23 mouse cellular contexts compared by ENCODE assay signal in genomic region chr19:59954936-59955335, GRCm38 (mm10). TPM values are rescaled to one million over a fixed set of nuclear protein-coding genes. Genes with fewer than 3 reads are reported as not detected.
A peak's percentile ranks its signal among the peaks of the same experiment; 100 is the strongest.
DNase-seq lines count a peak whose midpoint lies in the region; ATAC-seq lines count a peak whose summit lies in the region.
"Had no signal": no experiment of that assay in that cellular context is flagged by ENCODE, and none has a peak within 500 bp of the region (broad histone marks: within the 10 kb centered on the region; RNA-seq: fewer than 3 reads in every experiment).

No protein-coding gene starts in this region.

- no peak overlapping the region for H3K9ac ChIP-seq in embryonic facial prominence, embryonic 11.5 days (replicated peaks; ENCODE audit: low read length)
- H3K9ac ChIP-seq in embryonic facial prominence, embryonic 14.5 days (ENCODE audit: low read depth, low read length), result no peak overlapping the region
- no peak overlapping the region for H3K9ac ChIP-seq in liver, embryonic 11.5 days (ENCODE audit: low read depth, low read length)

- ATAC-seq in embryonic facial prominence, embryonic 11.5 days (replicated peaks; ENCODE audit: insufficient number of reproducible peaks, low FRiP score, low TSS enrichment, low read depth), result no peak
- no peak for ATAC-seq in embryonic facial prominence, embryonic 14.5 days (ENCODE audit: low read depth)
- no peak for ATAC-seq in liver, embryonic 11.5 days (replicated peaks; ENCODE audit: low FRiP score)
- ATAC-seq: activated CD4-positive, CD25-positive, alpha-beta regulatory T cell, adult 4 months; CD4-positive, CD25-positive, alpha-beta regulatory T cell, adult 4 months; Patski had no signal

- H3K4me2 ChIP-seq in embryonic facial prominence, embryonic 11.5 days (ENCODE audit: low read depth, low read length), result no peak overlapping the region
- no peak overlapping the region for H3K4me2 ChIP-seq in embryonic facial prominence, embryonic 14.5 days (ENCODE audit: low read depth, low read length)
- no peak overlapping the region for H3K4me2 ChIP-seq in liver, embryonic 11.5 days

- H3K36me3 ChIP-seq in embryonic facial prominence, embryonic 11.5 days (replicated peaks; ENCODE audit: control insufficient read depth, insufficient read depth, low read depth, low read length), result no peaks in the 10 kb centered on the region
- H3K36me3 ChIP-seq in embryonic facial prominence, embryonic 10.5 days (replicated peaks), result no peaks in the 10 kb centered on the region
- H3K36me3 ChIP-seq in embryonic facial prominence, embryonic 14.5 days (ENCODE audit: control insufficient read depth, insufficient read depth, low read length), result no peaks in the 10 kb centered on the region
- H3K36me3 ChIP-seq in liver, embryonic 11.5 days (ENCODE audit: control insufficient read depth, insufficient read depth, low read length), result no peaks in the 10 kb centered on the region
- H3K36me3 ChIP-seq: G1E had no signal

- peak; percentile 23 for DNase-seq in embryo, embryonic 11 days
- no peak for DNase-seq in embryo, embryonic 10.5 days (ENCODE audit: low spot score)
- DNase-seq in embryonic facial prominence, embryonic 11.5 days (ENCODE audit: low spot score), result peak; percentile 71
- no peak for DNase-seq in embryonic facial prominence, embryonic 10.5 days (ENCODE audit: low spot score)
- peak; percentile 20 for DNase-seq in NIH3T3 (ENCODE audit: low read depth)
- DNase-seq in embryonic facial prominence, embryonic 14.5 days (ENCODE audit: low spot score), result peak; percentile 66
- no peak for DNase-seq in liver, embryonic 11.5 days (ENCODE audit: low spot score)
- DNase-seq in ovary, postnatal 36 days (ENCODE audit: low spot score), result no peak
- DNase-seq: adrenal gland, adult 2 months; adrenal gland, adult 8-10 months; adrenal gland, postnatal 10 days; adrenal gland, postnatal 14 days; adrenal gland, postnatal 25 days; adrenal gland, postnatal 36 days; B cell, adult 2 months; cerebellum, adult 11 months; cerebellum, adult 11-12 months; cerebellum, adult 18-20 months had no signal

- H3K4me1 ChIP-seq in embryonic facial prominence, embryonic 11.5 days (ENCODE audit: control insufficient read depth, insufficient read depth, low read length), result no peaks in the 10 kb centered on the region
- H3K4me1 ChIP-seq in embryonic facial prominence, embryonic 10.5 days, result peaks cover 6% of the 10 kb centered on the region
- 0 out of 2 replicates have a peak, but pooled peaks cover 5% of the 10 kb centered on the region for H3K4me1 ChIP-seq in embryonic facial prominence, embryonic 14.5 days (ENCODE audit: control insufficient read depth, insufficient read depth, low read length)
- H3K4me1 ChIP-seq in liver, embryonic 11.5 days (replicated peaks; ENCODE audit: control insufficient read depth, insufficient read depth, low read length), result no peaks in the 10 kb centered on the region

- no peaks in the 10 kb centered on the region for H3K27me3 ChIP-seq in embryonic facial prominence, embryonic 11.5 days (ENCODE audit: control insufficient read depth, insufficient read depth, low read length)
- H3K27me3 ChIP-seq in embryonic facial prominence, embryonic 10.5 days (replicated peaks; ENCODE audit: low read depth, poor library complexity, severe bottlenecking), result 0 out of 2 replicates have a peak, but pooled peaks cover 4% of the 10 kb centered on the region
- H3K27me3 ChIP-seq in embryonic facial prominence, embryonic 14.5 days (replicated peaks; ENCODE audit: control insufficient read depth, insufficient read depth, low read length), result no peaks in the 10 kb centered on the region
- no peaks in the 10 kb centered on the region for H3K27me3 ChIP-seq in liver, embryonic 11.5 days (replicated peaks; ENCODE audit: control insufficient read depth, insufficient read depth, low read length)
- H3K27me3 ChIP-seq: CH12.LX, Patski had no signal

- H3K4me3 ChIP-seq in embryonic facial prominence, embryonic 11.5 days (ENCODE audit: low read depth, low read length), result no peak overlapping the region
- no peak overlapping the region for H3K4me3 ChIP-seq in embryonic facial prominence, embryonic 10.5 days
- H3K4me3 ChIP-seq in embryonic facial prominence, embryonic 14.5 days (ENCODE audit: low read depth, low read length), result no peak overlapping the region
- no peak overlapping the region for H3K4me3 ChIP-seq in liver, embryonic 11.5 days (ENCODE audit: low read depth, low read length)

- H3K27ac ChIP-seq in embryonic facial prominence, embryonic 11.5 days (replicated peaks; ENCODE audit: low read depth, low read length), result no peak overlapping the region
- no peak overlapping the region for H3K27ac ChIP-seq in embryonic facial prominence, embryonic 10.5 days (replicated peaks)
- no peak overlapping the region for H3K27ac ChIP-seq in embryonic facial prominence, embryonic 14.5 days (replicated peaks; ENCODE audit: low read depth, low read length)
- no peak overlapping the region for H3K27ac ChIP-seq in liver, embryonic 11.5 days (ENCODE audit: low read depth, low read length)

- H3K9me3 ChIP-seq in embryonic facial prominence, embryonic 11.5 days (replicated peaks; ENCODE audit: control insufficient read depth, low read length), result no peaks in the 10 kb centered on the region
- no peaks in the 10 kb centered on the region for H3K9me3 ChIP-seq in embryonic facial prominence, embryonic 10.5 days
- no peaks in the 10 kb centered on the region for H3K9me3 ChIP-seq in embryonic facial prominence, embryonic 14.5 days (ENCODE audit: control insufficient read depth, low read length)
- no peaks in the 10 kb centered on the region for H3K9me3 ChIP-seq in liver, embryonic 11.5 days (ENCODE audit: control insufficient read depth, low read length)
- H3K9me3 ChIP-seq: G1E had no signal

- 45% methylated on average over 3 of the region's 3 CpGs for WGBS in embryonic facial prominence, embryonic 11.5 days
- 66% methylated on average over 3 of the region's 3 CpGs for WGBS in embryonic facial prominence, embryonic 10.5 days
- 41% methylated on average over 3 of the region's 3 CpGs for WGBS in embryonic facial prominence, embryonic 14.5 days
- WGBS in liver, embryonic 11.5 days, result 78% methylated on average over 3 of the region's 3 CpGs

RNA-seq across cellular contexts. Expression of gene Rab11fip2, which starts 11.5 kb away (rescaled TPM):
- polyA plus RNA-seq in embryonic facial prominence, embryonic 11.5 days (2014; fragmentation: Nextera tagmentation; extraction: Ambion mirVana), result 3.8 and 4.9 TPM in 2 replicates
- polyA plus RNA-seq in embryonic facial prominence, embryonic 10.5 days (2016; fragmentation: Nextera tagmentation; extraction: Ambion mirVana), result 3.0 and 3.6 TPM in 2 replicates
- 5.2 and 6.3 TPM in 2 replicates for polyA plus RNA-seq in embryonic facial prominence, embryonic 14.5 days (2014; fragmentation: Nextera tagmentation; extraction: Ambion mirVana)
- polyA plus RNA-seq in liver, embryonic 11.5 days (2014; fragmentation: Nextera tagmentation; extraction: Ambion mirVana), result 1.4 and 1.5 TPM in 2 replicates

Comparison
In these comparisons a context has a peak if more than half of its experiments do, and no peak if none do; other contexts are left out.
1. DNase-seq: peak in embryo, embryonic 11 days (single experiment), embryonic facial prominence, embryonic 11.5 days (single experiment), NIH3T3 (single experiment) and embryonic facial prominence, embryonic 14.5 days (single experiment); none in embryo, embryonic 10.5 days (single experiment), embryonic facial prominence, embryonic 10.5 days (single experiment), liver, embryonic 11.5 days (single experiment) and ovary, postnatal 36 days (single experiment).